Mouse (Mus musculus) midbrain, embryonic 10.5 days (tissue): ENCODE data around the gene Gm28047. TPM values are rescaled to one million over a fixed set of nuclear protein-coding genes. Genes with fewer than 3 reads are reported as not detected.
"Not testable (repeated sequence)": the region's sequence is repeated elsewhere in the genome, so short reads cannot be mapped to it uniquely, and the experiment has no call there.

Experiments used
- DNase-seq: peaks from one replicate; pipeline ENCODE4 v3.0.0-alpha.2; 2017; ENCODE audit warnings: low spot score
- H3K27ac ChIP-seq: fragments of 300-500 bp; sonication (generic); replicated peaks from 2 replicates; pipeline ENCODE4 v1.5.1; 2016; ENCODE audit warnings: mild to moderate bottlenecking
- H3K27me3 ChIP-seq: fragments of 300-500 bp; sonication (generic); 2 replicates; pipeline ENCODE4 v1.6.1; 2016; ENCODE audit warnings: low read depth, mild to moderate bottlenecking; ENCODE audit not compliant: poor library complexity, severe bottlenecking
- H3K36me3 ChIP-seq: fragments of 300-500 bp; sonication (generic); 2 replicates; pipeline ENCODE4 v1.6.1; 2016; ENCODE audit warnings: mild to moderate bottlenecking, moderate library complexity
- H3K4me1 ChIP-seq: fragments of 300-500 bp; sonication (generic); 2 replicates; pipeline ENCODE4 v1.6.1; 2016
- H3K4me3 ChIP-seq: fragments of 300-500 bp; sonication (generic); 2 replicates; pipeline ENCODE4 v1.5.1; 2016; ENCODE audit warnings: mild to moderate bottlenecking, moderate library complexity
- H3K9me3 ChIP-seq: fragments of 300-500 bp; sonication (generic); replicated peaks from 2 replicates; pipeline ENCODE4 v1.6.1; 2016; ENCODE audit warnings: mild to moderate bottlenecking
- WGBS: fragments of 180-500 bp; shearing (Covaris S2); methylation state at CpG from one replicate; pipeline ENCODE4 v1.1.7; 2016; 5-methylcytosine and 5-hydroxymethylcytosine counted together
- polyA plus RNA-seq: library from polyadenylated mRNA; unstranded; fragments of >200 nt; fragmentation: Nextera tagmentation; extraction: Ambion mirVana; gene quantifications from 2 replicates; pipeline ENCODE4 v1.2.1, GENCODE M21; 2016

Gene Gm28047
- polyA plus RNA-seq, 1 experiment from 2014 or later = not detected

- H3K4me1 ChIP-seq, H3K9me3 ChIP-seq, H3K27ac ChIP-seq, H3K36me3 ChIP-seq, H3K27me3 ChIP-seq, DNase-seq, H3K4me3 ChIP-seq: not testable (repeated sequence)
- 85% methylated on average over 9 of the region's 9 CpGs for WGBS
These were observed 27.2 kb upstream of the Gm28047 start for GRCm38 (mm10) chr15:102651928-102652660.

- H3K4me1 ChIP-seq = no peaks in the 10 kb centered on the region; the same call in 1 of the 2 replicates
- DNase-seq = no peak
- H3K9me3 ChIP-seq = no peaks in the 10 kb centered on the region
- no peaks in the 10 kb centered on the region for H3K27me3 ChIP-seq
- no peak overlapping the region for H3K4me3 ChIP-seq
- 89% methylated on average over 3 of the region's 3 CpGs for WGBS
- no peaks in the 10 kb centered on the region for H3K36me3 ChIP-seq
- H3K27ac ChIP-seq = no peak overlapping the region
These were observed 26.2 kb upstream of the Gm28047 start for GRCm38 (mm10) chr15:102651107-102651506.

GRCm38 (mm10) chr15:102635817-102636216 is 10.9 kb upstream of the Gm28047 start:
- H3K9me3 ChIP-seq = no peaks in the 10 kb centered on the region
- no peaks in the 10 kb centered on the region for H3K36me3 ChIP-seq
- H3K4me3 ChIP-seq = no peak overlapping the region
- H3K27ac ChIP-seq = no peak overlapping the region
- 88% methylated on average over 3 of the region's 3 CpGs for WGBS
- H3K4me1 ChIP-seq = no peaks in the 10 kb centered on the region
- DNase-seq = no peak
- no peaks in the 10 kb centered on the region for H3K27me3 ChIP-seq

DNA sequence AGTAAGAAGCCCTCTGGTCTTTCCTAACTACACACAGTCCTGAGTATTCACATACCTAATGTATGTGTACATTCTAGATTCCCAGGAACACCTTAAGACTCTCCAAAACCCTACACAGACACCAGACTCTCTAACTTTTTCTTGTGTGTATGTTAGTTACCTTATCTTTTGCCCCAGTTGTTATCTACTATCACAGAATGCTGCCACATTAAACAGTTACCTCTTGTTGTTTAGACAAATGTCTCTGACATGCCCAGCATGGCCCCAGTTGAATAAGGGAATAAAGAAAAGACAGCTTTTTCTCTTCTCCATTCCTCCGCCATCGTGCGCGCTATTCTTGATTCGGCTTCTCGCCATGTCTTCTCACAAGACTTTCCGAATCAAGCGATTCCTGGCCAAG is 9.8 kb upstream of the Gm28047 start:
- WGBS = 93% methylated on average over 8 of the region's 8 CpGs
- DNase-seq = no peak
- H3K4me1 ChIP-seq = no peaks in the 10 kb centered on the region
- H3K36me3 ChIP-seq = no peaks in the 10 kb centered on the region
- no peaks in the 10 kb centered on the region for H3K9me3 ChIP-seq
- H3K27ac ChIP-seq = no peak overlapping the region
- H3K27me3 ChIP-seq = no peaks in the 10 kb centered on the region
- no peak overlapping the region for H3K4me3 ChIP-seq

- Histone ChIP-seq H3K27ac (peak overlapping the region; percentile 98), H3K36me3 (0 out of 2 replicates have a peak, but pooled peaks cover 3% of the 10 kb centered on the region), H3K4me3 (peak overlapping the region; percentile 76), H3K27me3 (no peaks in the 10 kb centered on the region), H3K9me3 (no peaks in the 10 kb centered on the region), H3K4me1 (peaks cover 23% of the 10 kb centered on the region)
- 0% methylated on average over 18 of the region's 18 CpGs for WGBS
- no peak for DNase-seq
These were observed 804 bp upstream of the Gm28047 start for GRCm38 (mm10) chr15:102625687-102626055.

DNA sequence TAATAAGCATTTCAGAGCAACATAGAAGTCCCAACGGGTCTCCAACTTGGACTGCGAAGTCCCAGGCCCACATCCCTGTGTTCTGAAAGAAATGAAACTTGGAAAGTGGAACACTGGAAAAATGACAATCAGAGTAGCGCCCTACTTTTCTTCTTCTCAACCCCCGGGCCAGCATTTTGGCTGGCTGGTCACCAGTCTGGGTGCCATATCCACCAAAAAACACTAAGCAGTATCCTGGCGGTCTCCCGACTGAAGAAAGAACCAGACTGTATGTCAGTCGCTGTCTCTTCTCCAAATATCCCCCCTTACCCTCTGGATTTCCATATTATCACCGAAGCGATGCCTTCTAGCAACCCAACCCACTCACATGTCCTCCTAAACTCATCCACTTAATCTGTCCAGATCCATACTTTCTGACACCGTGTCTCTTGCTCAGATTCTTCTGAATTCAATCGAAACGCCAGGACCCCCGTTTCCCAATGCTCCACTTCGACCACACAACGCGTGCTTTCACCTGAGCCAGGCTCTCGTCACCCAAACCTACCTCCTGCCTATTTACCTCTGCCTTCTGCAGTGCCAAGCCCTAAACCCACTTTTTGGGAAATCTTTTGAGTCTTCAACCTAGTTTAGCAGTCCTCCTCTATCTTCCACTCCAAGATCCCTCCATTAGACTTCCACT is 437 bp downstream of the Gm28047 start:
- Histone ChIP-seq H3K4me1 (peaks cover 23% of the 10 kb centered on the region), H3K36me3 (0 out of 2 replicates have a peak, but pooled peaks cover 6% of the 10 kb centered on the region), H3K27me3 (no peaks in the 10 kb centered on the region), H3K27ac (peak overlapping the region; percentile 98), H3K4me3 (peak overlapping the region; percentile 76), H3K9me3 (no peaks in the 10 kb centered on the region)
- 9% methylated on average over 17 of the region's 17 CpGs for WGBS
- peak; percentile 14 for DNase-seq

DNA sequence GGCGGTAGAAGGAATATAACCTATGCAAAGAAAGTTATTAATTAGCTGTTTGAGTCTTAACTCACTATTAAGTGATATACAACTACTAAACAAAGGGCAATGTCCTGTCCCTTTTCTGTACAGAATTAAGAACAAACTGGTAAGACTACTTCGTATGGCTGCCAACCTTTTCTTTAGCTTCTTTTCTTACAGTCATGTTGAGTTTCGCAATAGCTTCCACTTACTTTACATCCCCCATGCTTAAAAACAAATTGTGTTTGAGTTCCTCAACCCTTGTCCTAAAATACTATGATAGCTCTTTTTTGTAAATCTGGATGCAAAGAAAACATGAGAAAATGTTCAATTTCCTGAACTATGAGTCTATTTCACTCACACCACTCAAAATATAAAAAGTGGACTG is 1.7 kb downstream of the Gm28047 start:
- Histone ChIP-seq H3K27me3 (no peaks in the 10 kb centered on the region), H3K36me3 (0 out of 2 replicates have a peak, but pooled peaks cover 7% of the 10 kb centered on the region), H3K27ac (no peak overlapping the region), H3K9me3 (no peaks in the 10 kb centered on the region), H3K4me1 (peaks cover 23% of the 10 kb centered on the region), H3K4me3 (no peak overlapping the region)
- no peak for DNase-seq
- WGBS = 92% methylated on average over 3 of the region's 3 CpGs

- Histone ChIP-seq H3K9me3 (no peaks in the 10 kb centered on the region), H3K4me1 (peaks cover 23% of the 10 kb centered on the region), H3K27ac (no peak overlapping the region), H3K4me3 (no peak overlapping the region), H3K27me3 (no peaks in the 10 kb centered on the region), H3K36me3 (0 out of 2 replicates have a peak, but pooled peaks cover 7% of the 10 kb centered on the region)
- no peak for DNase-seq
These were observed 2.3 kb downstream of the Gm28047 start for GRCm38 (mm10) chr15:102622536-102622935.

- Histone ChIP-seq H3K9me3 (no peaks in the 10 kb centered on the region), H3K27ac (no peak overlapping the region), H3K4me3 (no peak overlapping the region), H3K4me1 (peaks cover 17% of the 10 kb centered on the region), H3K27me3 (no peaks in the 10 kb centered on the region), H3K36me3 (0 out of 2 replicates have a peak, but pooled peaks cover 7% of the 10 kb centered on the region)
- no peak for DNase-seq
- 94% methylated on average over 1 of the region's 1 CpGs for WGBS
These were observed 4.1 kb downstream of the Gm28047 start for GRCm38 (mm10) chr15:102620765-102621164.

DNA sequence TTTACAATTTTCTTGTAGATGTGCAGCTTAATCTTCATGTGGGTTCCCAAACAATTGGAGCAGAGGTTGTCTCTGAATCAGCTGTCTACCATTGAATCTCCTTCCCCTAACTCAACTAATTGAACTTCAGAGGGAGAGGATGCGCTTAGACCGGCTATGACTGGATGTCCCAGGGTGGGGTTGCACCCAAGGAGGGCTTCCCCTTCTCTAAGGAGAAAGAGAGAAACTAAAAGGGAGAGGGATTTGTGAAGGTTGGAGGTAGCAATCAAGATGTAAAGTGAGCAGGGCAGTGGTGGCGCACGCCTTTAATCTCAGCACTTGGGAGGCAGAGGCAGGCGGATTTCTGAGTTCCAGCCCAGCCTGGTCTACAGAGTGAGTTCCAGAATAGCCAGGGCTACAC is 5.4 kb downstream of the Gm28047 start:
- DNase-seq = no peak
- peaks cover 12% of the 10 kb centered on the region for H3K4me1 ChIP-seq
- 0 out of 2 replicates have a peak, but pooled peaks cover 7% of the 10 kb centered on the region for H3K36me3 ChIP-seq
- no peaks in the 10 kb centered on the region for H3K27me3 ChIP-seq
- 91% methylated on average over 5 of the region's 5 CpGs for WGBS
- H3K4me3 ChIP-seq = no peak overlapping the region
- no peaks in the 10 kb centered on the region for H3K9me3 ChIP-seq
- H3K27ac ChIP-seq = no peak overlapping the region

DNA sequence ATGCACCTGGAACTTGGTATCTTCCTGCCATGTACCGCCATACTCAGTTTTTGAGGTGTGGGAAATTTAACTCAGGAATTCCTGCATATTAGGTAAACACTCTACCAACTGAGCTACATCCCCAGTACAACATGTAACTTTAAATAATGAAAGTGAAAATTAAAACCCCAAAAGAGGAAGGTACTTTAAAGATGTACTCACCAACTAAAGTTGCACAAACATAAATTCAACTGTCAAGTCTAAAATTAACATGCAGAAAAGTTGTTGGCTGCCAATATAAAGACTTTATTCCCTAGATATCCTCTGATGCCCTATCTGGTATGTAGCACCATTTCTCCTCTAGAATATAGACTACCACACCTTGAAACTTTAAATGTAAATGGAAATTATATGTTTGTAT is 7.2 kb downstream of the Gm28047 start:
- 98% methylated on average over 1 of the region's 1 CpGs for WGBS
- Histone ChIP-seq H3K4me1 (no peaks in the 10 kb centered on the region), H3K27ac (no peak overlapping the region), H3K4me3 (no peak overlapping the region), H3K9me3 (no peaks in the 10 kb centered on the region), H3K36me3 (peaks cover 7% of the 10 kb centered on the region; the same call in 1 of the 2 replicates), H3K27me3 (no peaks in the 10 kb centered on the region)
- DNase-seq = no peak

- H3K4me3 ChIP-seq = no peak overlapping the region
- H3K27me3 ChIP-seq = no peaks in the 10 kb centered on the region
- H3K27ac ChIP-seq = no peak overlapping the region
- DNase-seq = no peak
- no peaks in the 10 kb centered on the region for H3K4me1 ChIP-seq
- H3K9me3 ChIP-seq = no peaks in the 10 kb centered on the region
- H3K36me3 ChIP-seq = peaks cover 7% of the 10 kb centered on the region; the same call in 1 of the 2 replicates
- 95% methylated on average over 2 of the region's 2 CpGs for WGBS
These were observed 8.7 kb downstream of the Gm28047 start for GRCm38 (mm10) chr15:102616174-102616573.

GRCm38 (mm10) chr15:102614224-102614623 is 10.6 kb downstream of the Gm28047 start:
- Histone ChIP-seq H3K4me3 (no peak overlapping the region), H3K9me3 (no peaks in the 10 kb centered on the region), H3K4me1 (no peaks in the 10 kb centered on the region), H3K27ac (no peak overlapping the region), H3K36me3 (no peaks in the 10 kb centered on the region; the same call in 1 of the 2 replicates), H3K27me3 (no peaks in the 10 kb centered on the region)
- no peak for DNase-seq
